Mouse (Mus musculus): ENCODE results near the gene Slc6a19. TPM values are rescaled to one million over a fixed set of nuclear protein-coding genes. Genes with fewer than 3 reads are reported as not detected.

The Slc6a19 gene
- 295 TPM for polyA plus RNA-seq (2014; fragmentation: Illumina TruSeq; extraction: RNeasy Lipid Tissue Mini Kit (QIAGEN cat#74804); ENCODE audit: low replicate concordance)

DNA sequence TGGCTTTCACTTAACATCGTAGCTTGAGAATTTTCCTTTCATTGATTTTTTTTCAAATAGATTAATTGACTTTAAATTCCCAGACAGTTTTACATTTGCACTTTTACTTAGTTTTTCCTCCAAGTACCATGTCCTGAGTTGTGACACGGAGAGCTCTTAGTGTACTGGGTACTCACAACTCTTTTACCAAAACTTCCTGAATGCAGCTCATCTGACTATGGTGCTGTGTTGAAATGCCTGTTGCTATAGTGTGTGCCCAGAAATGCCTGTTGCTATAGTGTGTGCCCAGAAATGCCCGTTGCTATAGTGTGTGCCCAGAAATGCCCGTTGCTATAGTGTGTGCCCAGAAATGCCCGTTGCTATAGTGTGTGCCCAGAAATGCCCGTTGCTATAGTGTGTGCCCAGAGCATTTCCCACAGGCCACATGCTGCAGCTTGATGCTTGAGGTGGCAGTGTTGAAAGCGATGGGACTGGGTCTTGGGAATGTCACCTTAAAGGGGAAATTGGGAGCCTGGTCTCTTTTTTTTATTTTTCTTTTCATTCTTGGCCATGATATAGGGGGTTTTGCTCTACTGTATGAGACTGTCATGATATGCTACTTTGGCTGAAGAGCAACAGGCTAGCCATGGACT, at the start of gene Slc6a19:
Slc6a19 (minus strand) TSS at position 172 of the 632 bp plus-strand sequence.

DNA sequence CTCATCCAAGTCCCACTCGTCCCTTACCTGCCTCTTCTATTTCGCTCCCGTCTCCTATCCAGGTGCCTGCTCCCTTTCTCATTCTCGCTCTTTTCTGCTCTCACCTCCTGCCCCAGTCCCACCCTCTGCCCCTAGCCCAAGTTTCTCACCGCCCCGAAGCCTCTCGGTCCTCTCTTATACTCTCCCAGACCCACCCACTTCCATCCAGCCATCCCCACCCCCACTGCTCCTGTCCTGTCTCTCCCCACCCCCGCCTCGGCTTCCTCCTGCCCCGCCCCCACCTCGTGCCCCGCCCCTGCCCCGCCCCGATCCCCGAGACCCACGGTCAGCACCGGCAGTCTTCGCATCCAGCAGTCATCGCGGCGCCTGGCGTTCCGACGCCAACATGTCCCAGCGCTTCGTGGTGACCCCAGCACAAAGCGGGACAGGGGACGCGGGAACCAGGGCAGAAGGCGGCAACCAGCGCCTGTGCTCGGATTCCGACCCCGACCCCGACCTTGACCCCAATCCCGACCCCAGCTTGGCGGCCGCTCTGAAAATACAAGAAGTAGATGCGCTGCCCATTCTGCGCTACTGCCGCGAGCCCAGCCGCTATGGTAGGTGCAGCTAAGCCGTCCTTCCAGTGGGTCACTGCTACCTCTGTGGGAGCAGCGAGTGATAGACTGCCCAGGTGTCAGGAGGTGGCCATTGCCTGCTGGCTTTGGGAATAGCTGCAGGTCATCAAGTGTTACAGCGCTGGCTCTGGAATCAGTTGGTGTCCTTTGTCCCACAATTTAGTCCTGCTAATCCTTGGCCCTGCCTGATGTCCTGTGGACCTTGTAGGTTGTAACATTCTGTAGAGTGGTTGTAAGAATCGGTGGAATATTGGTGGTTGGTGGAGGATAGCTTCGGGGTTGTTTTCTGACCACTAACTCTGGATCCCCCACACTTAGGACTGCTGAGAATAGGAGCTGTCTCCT, 28.4 kb upstream of the Slc6a19 start, which contains the start of gene Slc12a7:
Slc12a7 (plus strand) TSS at position 353 of the 959 bp plus-strand sequence.

DNA sequence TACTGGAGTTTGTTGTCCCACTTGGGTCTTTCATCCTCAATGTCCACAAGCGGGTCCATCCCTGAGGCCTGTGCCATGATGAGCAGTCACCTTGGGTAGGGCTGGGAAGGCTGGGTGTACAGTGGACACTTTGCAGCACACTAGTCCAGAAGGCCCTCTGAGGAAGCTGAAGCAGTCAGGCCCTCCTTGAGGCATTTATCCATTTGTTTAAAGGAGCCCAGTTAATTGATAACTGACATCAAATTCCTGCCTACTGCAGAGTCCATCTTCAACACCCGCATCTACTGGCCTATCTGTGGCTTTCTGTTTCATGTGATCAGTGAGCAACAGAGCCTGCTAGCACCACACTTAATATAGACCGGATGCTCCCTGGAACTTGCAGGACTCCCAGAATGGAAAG, 26.8 kb downstream of the Slc6a19 start, which contains the start of gene Slc6a18:
Slc6a18 (minus strand) TSS at position 171 of the 400 bp plus-strand sequence.

Other genes with a start within 250 kb of the Slc6a19 start
- gene Lpcat1, start 237.7 kb downstream of the Slc6a19 start, polyA plus RNA-seq (2014; fragmentation: Illumina TruSeq; extraction: RNeasy Lipid Tissue Mini Kit (QIAGEN cat#74804); ENCODE audit: low replicate concordance), result 2.5 TPM
- 0.78 TPM for gene Slc6a3, start 168.1 kb downstream of the Slc6a19 start, polyA plus RNA-seq (2014; fragmentation: Illumina TruSeq; extraction: RNeasy Lipid Tissue Mini Kit (QIAGEN cat#74804); ENCODE audit: low replicate concordance)
- gene Clptm1l, start 100.9 kb downstream of the Slc6a19 start, polyA plus RNA-seq (2014; fragmentation: Illumina TruSeq; extraction: RNeasy Lipid Tissue Mini Kit (QIAGEN cat#74804); ENCODE audit: low replicate concordance), result 70.4 TPM
- gene Tert, start 78.0 kb downstream of the Slc6a19 start, polyA plus RNA-seq (2014; fragmentation: Illumina TruSeq; extraction: RNeasy Lipid Tissue Mini Kit (QIAGEN cat#74804); ENCODE audit: low replicate concordance), result 0.67 TPM
- 0.19 TPM for gene Slc6a18, start 26.8 kb downstream of the Slc6a19 start, polyA plus RNA-seq (2014; fragmentation: Illumina TruSeq; extraction: RNeasy Lipid Tissue Mini Kit (QIAGEN cat#74804); ENCODE audit: low replicate concordance)
- 12.3 TPM for gene Slc12a7, start 28.2 kb upstream of the Slc6a19 start, polyA plus RNA-seq (2014; fragmentation: Illumina TruSeq; extraction: RNeasy Lipid Tissue Mini Kit (QIAGEN cat#74804); ENCODE audit: low replicate concordance)
- gene Nkd2, start 142.8 kb upstream of the Slc6a19 start, polyA plus RNA-seq (2014; fragmentation: Illumina TruSeq; extraction: RNeasy Lipid Tissue Mini Kit (QIAGEN cat#74804); ENCODE audit: low replicate concordance), result 2.2 TPM
- 15.3 TPM for gene Trip13, start 232.9 kb upstream of the Slc6a19 start, polyA plus RNA-seq (2014; fragmentation: Illumina TruSeq; extraction: RNeasy Lipid Tissue Mini Kit (QIAGEN cat#74804); ENCODE audit: low replicate concordance)
- gene Brd9, start 232.9 kb upstream of the Slc6a19 start, polyA plus RNA-seq (2014; fragmentation: Illumina TruSeq; extraction: RNeasy Lipid Tissue Mini Kit (QIAGEN cat#74804); ENCODE audit: low replicate concordance), result 28.3 TPM